In the genomic region with DNA sequence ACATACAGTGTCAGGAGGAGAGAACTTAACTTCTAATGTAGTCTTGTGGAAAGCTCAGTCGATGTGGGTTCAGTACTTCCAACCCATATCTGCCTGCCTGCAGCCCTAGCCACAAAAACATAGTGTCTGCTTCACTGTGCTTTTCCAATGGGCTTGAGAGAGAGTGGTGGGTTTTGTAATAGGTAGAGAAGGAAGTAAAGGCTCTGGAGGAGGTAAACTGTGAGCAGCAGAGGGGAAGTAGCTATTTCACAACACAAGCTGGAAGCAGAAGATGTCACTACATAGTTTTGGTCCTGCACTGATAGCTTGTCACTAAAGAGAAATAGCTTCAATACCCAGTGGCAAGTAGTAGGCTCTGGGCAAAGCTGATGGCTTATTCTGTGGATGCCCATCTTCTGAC, we compare ENCODE assay signal across 12 mouse cellular contexts. TPM values are rescaled to one million over a fixed set of nuclear protein-coding genes. Genes with fewer than 3 reads are reported as not detected.
DNase-seq lines count a peak whose midpoint lies in the region; ATAC-seq and TF ChIP-seq lines count a peak whose summit lies in the region.
"Had no signal": no experiment of that assay in that cellular context is flagged by ENCODE, and none has a peak within 500 bp of the region (broad histone marks: within the 10 kb centered on the region; RNA-seq: fewer than 3 reads in every experiment).

No protein-coding gene starts in this region.

- peak overlapping the region; percentile 98 for H3K27ac ChIP-seq in heart, embryonic 15.5 days
- peak overlapping the region; percentile 8; the same call in 1 of the 2 replicates for H3K27ac ChIP-seq in MEL (ENCODE audit: control insufficient read depth, low read depth, low read length)
- H3K27ac ChIP-seq: embryonic facial prominence, embryonic 15.5 days; midbrain, embryonic 12.5 days had no signal

- no peak for ATAC-seq in heart, embryonic 15.5 days (replicated peaks; ENCODE audit: insufficient number of reproducible peaks, insufficient read depth, low FRiP score, low read depth)
- 0 out of 2 replicates have a peak, but pooled peaks have one; percentile 7 for ATAC-seq in megakaryocyte-erythroid progenitor cell, adult 5-6 weeks (replicated peaks; ENCODE audit: low FRiP score, low TSS enrichment, poor library complexity, severe bottlenecking)

- TF ChIP-seq EP300 in MEL (IDR thresholded peaks at IDR 0.05; ENCODE audit: low read depth in 1 of 2, low read length in 2 of 2) = peak; percentile 66 to 75; a peak in 3 of 4 replicates

- no peak for TF ChIP-seq POLR2A in MEL (IDR thresholded peaks at IDR 0.05; ENCODE audit: control insufficient read depth in 1 of 2, insufficient read depth in 1 of 2, low read depth in 1 of 2, low read length in 2 of 2, poor library complexity in 1 of 2)

- H3K9ac ChIP-seq in heart, embryonic 15.5 days = no peak overlapping the region
- no peak overlapping the region for H3K9ac ChIP-seq in MEL (ENCODE audit: control insufficient read depth, low read depth, low read length, poor library complexity, severe bottlenecking)
- H3K9ac ChIP-seq: embryonic facial prominence, embryonic 15.5 days; lung, embryonic 14.5 days; midbrain, embryonic 12.5 days had no signal

- no peaks in the 10 kb centered on the region for H3K36me3 ChIP-seq in heart, embryonic 15.5 days
- peaks cover 0 to 7% of the 10 kb centered on the region in 2 experiments; a peak in 2 of 4 replicates for H3K36me3 ChIP-seq in MEL (ENCODE audit: control insufficient read depth in 1 of 2, insufficient read depth in 2 of 2, low read length in 2 of 2)
- H3K36me3 ChIP-seq: embryonic facial prominence, embryonic 15.5 days; midbrain, embryonic 12.5 days had no signal

- no peaks in the 10 kb centered on the region for H3K27me3 ChIP-seq in heart, embryonic 15.5 days
- no peaks in the 10 kb centered on the region for H3K27me3 ChIP-seq in MEL (ENCODE audit: control insufficient read depth in 1 of 2, insufficient read depth in 2 of 2, low read length in 2 of 2)
- H3K27me3 ChIP-seq: embryonic facial prominence, embryonic 15.5 days; midbrain, embryonic 12.5 days had no signal

- no peak overlapping the region for H3K4me2 ChIP-seq in heart, embryonic 15.5 days
- H3K4me2 ChIP-seq: embryonic facial prominence, embryonic 15.5 days; lung, embryonic 14.5 days; midbrain, embryonic 12.5 days had no signal

- 70% methylated on average over 1 of the region's 1 CpGs for WGBS in heart, embryonic 15.5 days

- no peak for DNase-seq in heart, adult 18-20 months
- DNase-seq in 416B (ENCODE audit: low read depth) (peak; percentile 82), MEL (ENCODE audit: low read depth, low spot score) (peak; percentile 73)
- no peak for DNase-seq in right cerebral cortex, postnatal 10 days (ENCODE audit: low spot score in 2 of 2)
- no peak for DNase-seq in layer of hippocampus, postnatal 36 days
- DNase-seq: adrenal gland, postnatal 25 days; cerebellum, adult 9-10 months had no signal

- H3K4me1 ChIP-seq in heart, embryonic 15.5 days (replicated peaks) = peaks cover 33% of the 10 kb centered on the region
- peaks cover 11 to 18% of the 10 kb centered on the region in 2 experiments for H3K4me1 ChIP-seq in MEL (ENCODE audit: control insufficient read depth in 1 of 2, insufficient read depth in 2 of 2, low read length in 2 of 2)

- no peak for TF ChIP-seq CTCF in MEL (IDR thresholded peaks at IDR 0.05 in 2 of 3, conservative IDR thresholded peaks at IDR 0.05 in 1 of 3; ENCODE audit: control insufficient read depth in 1 of 3, insufficient read depth in 1 of 3, low read depth in 2 of 3, low read length in 3 of 3, poor library complexity in 1 of 3, severe bottlenecking in 1 of 3)

- no peak for TF ChIP-seq RAD21 in MEL (IDR thresholded peaks at IDR 0.05; ENCODE audit: low read depth, low read length)

- H3K4me3 ChIP-seq in heart, embryonic 15.5 days = no peak overlapping the region
- H3K4me3 ChIP-seq in MEL (ENCODE audit: control insufficient read depth in 1 of 2, insufficient read depth in 1 of 2, low read depth in 2 of 2, low read length in 2 of 2) = no peak overlapping the region
- H3K4me3 ChIP-seq: embryonic facial prominence, embryonic 15.5 days; midbrain, embryonic 12.5 days had no signal

- H3K9me3 ChIP-seq in heart, embryonic 15.5 days (replicated peaks) = no peaks in the 10 kb centered on the region
- no peaks in the 10 kb centered on the region for H3K9me3 ChIP-seq in MEL (replicated peaks; ENCODE audit: insufficient read depth, low read length)
- H3K9me3 ChIP-seq: embryonic facial prominence, embryonic 15.5 days; midbrain, embryonic 12.5 days had no signal

- H3K79me2 ChIP-seq in MEL (ENCODE audit: control insufficient read depth, insufficient read depth, low read length, poor library complexity) = no peaks in the 10 kb centered on the region

TF ChIP-seq in MEL, 35 proteins besides CTCF, POLR2A, EP300 and RAD21:
- peak; percentile 38; the same call in 1 of the 2 replicates for TF ChIP-seq TAL1 (IDR thresholded peaks at IDR 0.05; ENCODE audit: low read length)
- no peak for TF ChIP-seq CHD2 (IDR thresholded peaks at IDR 0.05; ENCODE audit: low read length)
- TF ChIP-seq MYB (IDR thresholded peaks at IDR 0.05; ENCODE audit: low read depth, low read length) = no peak
- no peak for TF ChIP-seq MAFK (IDR thresholded peaks at IDR 0.05; ENCODE audit: borderline replicate concordance, low read depth, low read length)
- TF ChIP-seq RCOR1 (IDR thresholded peaks at IDR 0.05; ENCODE audit: low read depth, low read length) = peak; percentile 21; the same call in 1 of the 2 replicates
- no peak for TF ChIP-seq MAZ (IDR thresholded peaks at IDR 0.05; ENCODE audit: low read depth, low read length)
- no peak for TF ChIP-seq TBP (IDR thresholded peaks at IDR 0.05; ENCODE audit: low read depth, low read length)
- TF ChIP-seq SMC3 (IDR thresholded peaks at IDR 0.05; ENCODE audit: low read depth, low read length) = 0 out of 2 replicates have a peak, but pooled peaks have one; percentile 13
- no peak for TF ChIP-seq GABPA (IDR thresholded peaks at IDR 0.05; ENCODE audit: low read depth, low read length)
- no peak for TF ChIP-seq BHLHE40 (IDR thresholded peaks at IDR 0.05; ENCODE audit: borderline replicate concordance, low read depth, low read length)
- no peak for TF ChIP-seq USF2 (IDR thresholded peaks at IDR 0.05; ENCODE audit: borderline replicate concordance in 1 of 2, insufficient read depth in 1 of 2, low read depth in 1 of 2, low read length in 2 of 2)
- no peak for TF ChIP-seq NELFE (IDR thresholded peaks at IDR 0.05; ENCODE audit: low read depth, low read length)
- no peak for TF ChIP-seq ZKSCAN1 (IDR thresholded peaks at IDR 0.05; ENCODE audit: low read depth, low read length)
- no peak for TF ChIP-seq MYC (IDR thresholded peaks at IDR 0.05; ENCODE audit: low read depth, low read length)
- peak; percentile 59 for TF ChIP-seq GATA1 (IDR thresholded peaks at IDR 0.05; ENCODE audit: low read depth, low read length)
- no peak for TF ChIP-seq MXI1 (IDR thresholded peaks at IDR 0.05; ENCODE audit: low read depth, low read length)
- no peak for TF ChIP-seq MAX (IDR thresholded peaks at IDR 0.05; ENCODE audit: low read length)
- TF ChIP-seq TCF12 (IDR thresholded peaks at IDR 0.05; ENCODE audit: low read depth, low read length) = peak; percentile 25; the same call in 1 of the 2 replicates
- no peak for TF ChIP-seq JUND (IDR thresholded peaks at IDR 0.05; ENCODE audit: low read depth, low read length)
- 0 out of 2 replicates have a peak, but pooled peaks have one; percentile 13 for TF ChIP-seq ETS1 (IDR thresholded peaks at IDR 0.05; ENCODE audit: low read depth, low read length)
- no peak for TF ChIP-seq SIN3A (IDR thresholded peaks at IDR 0.05; ENCODE audit: low read length)

RNA-seq across cellular contexts. Expression of gene Fgl2, which starts 40.3 kb away (rescaled TPM):
- 30.4 and 35.5 TPM in 2 replicates for polyA plus RNA-seq in heart, embryonic 15.5 days (2015; fragmentation: Nextera tagmentation; extraction: Ambion mirVana)
- 10 to 100 TPM; 16.5 to 22.9 TPM for total RNA-seq in heart, adult 18-20 months (2021)
- 1.5 and 2.7 TPM in 2 replicates for total RNA-seq in MEL (2012; rRNA removed)
- polyA plus RNA-seq in MEL (2012; ENCODE audit: insufficient read depth in 1 of 2, insufficient read length in 2 of 2, low read depth in 1 of 2, low replicate concordance in 2 of 2, missing spikeins in 1 of 2) = 1 to 10 TPM in 1 of 2 experiments, not detected in 1; 2.8 TPM
- total RNA-seq in megakaryocyte-erythroid progenitor cell, adult 5-6 weeks (2014; fragmentation: Nextera tagmentation) = 1.2 and 1.8 TPM in 2 replicates
- total RNA-seq in megakaryocyte-erythroid progenitor cell, adult 5-6 weeks (2017) = 1.6 and 5.8 TPM in 2 replicates
- total RNA-seq in layer of hippocampus, postnatal 36 days (2021) = 1 to 10 TPM; 1.7 to 1.9 TPM

Comparison
In these comparisons a context has a peak if more than half of its experiments do, and no peak if none do; other contexts are left out.
1. DNase-seq: peak in 416B (single experiment) and MEL (single experiment); none in heart, adult 18-20 months (0 of 2), right cerebral cortex, postnatal 10 days (0 of 2) and layer of hippocampus, postnatal 36 days (0 of 2).